Mouse (Mus musculus) lung, postnatal 25 days (tissue): Measurements from ENCODE around the gene Ces1b.
A peak's percentile ranks its signal among the peaks of the same experiment; 100 is the strongest.

Experiments
- DNase-seq: peaks from one replicate; pipeline ENCODE4 v3.0.0; 2022; ENCODE audit warnings: low spot score

Ces1b gene

GRCm38 (mm10) chr8:93079887-93080286 lies at the start of gene Ces1b:
Gene Ces1b, minus strand, starts transcription at chr8:93080017.
- peak; percentile 14 for DNase-seq

GRCm38 (mm10) chr8:93126476-93126875 lies 46.7 kb upstream of the Ces1b start:
- DNase-seq, result peak; percentile 23

- no peak for DNase-seq
These were observed 42.2 kb upstream of the Ces1b start for GRCm38 (mm10) chr8:93122005-93122404.

- peak; percentile 45 for DNase-seq
These were observed 15.6 kb upstream of the Ces1b start for GRCm38 (mm10) chr8:93095376-93095775.

GRCm38 (mm10) chr8:93091324-93091723 lies 11.5 kb upstream of the Ces1b start:
- DNase-seq, result no peak

GRCm38 (mm10) chr8:93088686-93089122 lies 8.9 kb upstream of the Ces1b start:
- peak; percentile 3 for DNase-seq

GRCm38 (mm10) chr8:93088193-93088592 lies 8.4 kb upstream of the Ces1b start:
- no peak for DNase-seq

- no peak for DNase-seq
These were observed 4.6 kb downstream of the Ces1b start for GRCm38 (mm10) chr8:93075251-93075650.

- no peak for DNase-seq
These were observed 16.2 kb downstream of the Ces1b start for GRCm38 (mm10) chr8:93063416-93064117.

GRCm38 (mm10) chr8:93059185-93059584 lies 20.6 kb downstream of the Ces1b start:
- DNase-seq, result peak; percentile 59

GRCm38 (mm10) chr8:93055238-93055637 lies 24.6 kb downstream of the Ces1b start:
- no peak for DNase-seq

GRCm38 (mm10) chr8:93048510-93049416 lies 31.1 kb downstream of the Ces1b start:
- DNase-seq, result peak; percentile 1

- DNase-seq, result no peak
These were observed 31.7 kb downstream of the Ces1b start, which contains the start of gene Ces1a for GRCm38 (mm10) chr8:93048092-93048491. Gene Ces1a, minus strand, starts transcription at chr8:93048192.

GRCm38 (mm10) chr8:93043083-93043482 lies 36.7 kb downstream of the Ces1b start:
- peak; percentile 50 for DNase-seq

GRCm38 (mm10) chr8:93040776-93041567 lies 38.8 kb downstream of the Ces1b start:
- no peak for DNase-seq

GRCm38 (mm10) chr8:93040256-93040655 lies 39.6 kb downstream of the Ces1b start:
- no peak for DNase-seq

- DNase-seq, result no peak
These were observed 41.0 kb downstream of the Ces1b start for GRCm38 (mm10) chr8:93038831-93039230.

GRCm38 (mm10) chr8:93030664-93031063 lies 49.2 kb downstream of the Ces1b start:
- no peak for DNase-seq

- DNase-seq, result no peak
These were observed 58.1 kb downstream of the Ces1b start for GRCm38 (mm10) chr8:93021738-93022137.

GRCm38 (mm10) chr8:93014300-93014699 lies 65.5 kb downstream of the Ces1b start:
- no peak for DNase-seq

- no peak for DNase-seq
These were observed 67.6 kb downstream of the Ces1b start for GRCm38 (mm10) chr8:93012226-93012625.

GRCm38 (mm10) chr8:93011439-93011838 lies 68.4 kb downstream of the Ces1b start:
- DNase-seq, result peak; percentile 74
